Mouse (Mus musculus) heart, postnatal 10 days (tissue): Measurements from ENCODE around the gene Plac8. TPM values are rescaled to one million over a fixed set of nuclear protein-coding genes. Genes with fewer than 3 reads are reported as not detected.

Source experiments
- DNase-seq, 2 experiments: peaks; one replicate each; pipeline ENCODE4 v3.0.0; 2021
- intact Hi-C: fragments of 180-260 bp; cut with DNase I; formaldehyde crosslinking; loops from one replicate; pipeline ENCODE4 v1.15.1; 2025
- total RNA-seq, 2 experiments: library from RNA; stranded (reverse); gene quantifications; 2 replicates each; pipeline ENCODE4 v1.2.3; 2021

Gene Plac8
- total RNA-seq, 2 experiments from 2014 or later: 2.1 to 3.1 TPM

DNA sequence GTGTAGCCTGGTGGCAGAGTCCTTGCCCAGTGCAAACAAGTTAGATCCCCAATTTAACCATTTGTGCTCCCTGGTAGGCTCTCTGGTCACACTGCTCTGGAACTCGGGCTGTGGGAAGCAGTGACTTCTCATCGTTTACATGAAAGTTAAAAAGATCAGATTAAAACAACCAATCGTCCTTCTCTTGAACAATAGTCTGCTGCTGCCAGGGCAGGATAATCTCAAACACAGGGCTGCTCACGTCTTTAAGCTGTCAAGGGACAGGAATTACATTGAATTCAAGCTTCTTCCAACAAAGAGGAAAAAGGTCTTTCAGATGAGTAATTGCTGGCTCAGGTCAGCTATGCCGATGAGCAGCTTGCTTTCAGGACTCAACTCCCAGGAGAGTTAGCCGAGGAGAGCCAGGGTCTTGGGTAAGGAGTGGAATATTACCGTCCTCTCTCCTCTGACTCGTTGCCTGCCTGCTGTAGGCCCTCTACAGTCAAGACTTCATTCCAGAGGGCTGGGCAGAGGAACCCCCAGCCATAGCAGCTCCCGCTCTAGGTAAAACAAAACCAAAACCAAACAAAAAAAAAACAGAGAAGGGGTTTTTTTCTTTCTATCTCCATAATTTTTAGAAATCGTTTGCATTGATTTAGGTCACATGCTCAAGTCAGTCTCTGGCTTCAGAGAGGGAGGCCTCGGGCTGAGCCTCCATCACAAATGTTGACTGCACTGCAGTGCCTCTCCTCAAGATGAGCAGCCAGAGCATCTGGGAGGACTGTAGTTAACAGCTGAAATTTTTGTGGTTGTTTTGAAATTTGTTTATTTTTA is 9.8 kb upstream of the Plac8 start:
- no peak for DNase-seq
- intact Hi-C loops: no loop called here

DNA sequence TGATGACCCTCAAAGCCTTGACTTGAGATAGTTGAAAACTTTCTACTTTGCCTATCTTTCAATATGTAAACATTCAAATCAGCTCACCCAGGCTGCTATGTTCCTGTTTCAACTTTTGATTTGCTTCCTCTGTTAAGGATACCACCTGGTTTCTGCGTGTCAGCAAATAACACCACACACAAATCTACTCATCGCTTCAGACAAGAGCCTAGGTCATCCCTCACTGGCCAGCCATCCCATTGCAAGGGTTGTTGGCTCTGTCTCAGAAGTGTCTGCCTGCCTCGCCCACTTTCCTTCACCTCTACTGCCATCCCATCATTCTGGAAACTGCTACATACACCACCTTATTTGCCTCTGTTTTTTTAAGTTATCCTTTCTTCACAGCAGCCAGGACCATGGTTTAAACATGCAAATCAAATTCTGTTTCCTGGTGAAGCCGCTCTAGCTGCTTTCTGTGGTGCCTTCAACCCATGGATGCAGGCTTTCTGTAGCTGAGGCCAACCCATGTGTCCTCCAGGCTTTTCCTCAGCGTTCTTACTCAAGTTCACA is 6.9 kb upstream of the Plac8 start:
- no peak for DNase-seq
- intact Hi-C loops: no loop called here

DNA sequence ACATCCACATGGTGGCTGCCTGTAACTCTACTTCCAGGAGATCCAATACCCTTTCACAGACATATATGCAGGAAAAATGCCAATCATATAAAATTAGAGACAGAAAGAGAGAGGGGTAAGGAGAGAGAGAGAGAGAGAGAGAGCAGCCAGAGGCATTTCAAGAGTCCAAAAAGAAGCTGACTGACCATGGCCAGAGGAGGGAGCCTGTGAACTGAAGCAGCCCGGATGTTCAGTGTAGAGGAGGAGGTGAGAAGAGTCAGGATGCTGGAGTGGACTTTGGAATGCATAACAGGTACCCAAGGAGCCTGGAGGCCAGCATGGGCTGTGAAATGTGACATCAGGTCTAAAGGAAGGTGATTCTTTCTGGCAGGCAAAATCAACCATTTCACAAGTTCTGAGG is 2.7 kb upstream of the Plac8 start:
- DNase-seq: no peak
- intact Hi-C loops: no loop called here

DNA sequence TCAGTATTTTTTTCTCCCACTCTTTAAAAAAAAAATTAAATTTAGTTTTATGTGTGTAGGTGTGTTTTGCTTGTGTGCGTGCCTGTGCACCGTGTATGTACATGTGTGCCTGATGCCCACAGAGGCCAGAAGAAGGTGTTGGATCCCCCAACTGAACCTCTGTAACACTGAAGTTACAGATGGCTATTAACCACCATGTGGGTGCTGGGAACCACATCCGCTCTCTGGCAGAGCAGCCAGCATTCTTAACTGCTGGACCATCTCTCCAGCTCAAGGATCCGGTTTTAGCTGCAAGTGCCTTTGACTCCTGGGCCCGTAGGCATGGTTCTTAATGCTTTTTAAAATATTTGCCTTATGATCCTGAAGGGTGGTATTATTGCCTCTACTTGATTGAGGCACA is 1.2 kb upstream of the Plac8 start:
- intact Hi-C loops: no loop called here
- DNase-seq: no peak

DNA sequence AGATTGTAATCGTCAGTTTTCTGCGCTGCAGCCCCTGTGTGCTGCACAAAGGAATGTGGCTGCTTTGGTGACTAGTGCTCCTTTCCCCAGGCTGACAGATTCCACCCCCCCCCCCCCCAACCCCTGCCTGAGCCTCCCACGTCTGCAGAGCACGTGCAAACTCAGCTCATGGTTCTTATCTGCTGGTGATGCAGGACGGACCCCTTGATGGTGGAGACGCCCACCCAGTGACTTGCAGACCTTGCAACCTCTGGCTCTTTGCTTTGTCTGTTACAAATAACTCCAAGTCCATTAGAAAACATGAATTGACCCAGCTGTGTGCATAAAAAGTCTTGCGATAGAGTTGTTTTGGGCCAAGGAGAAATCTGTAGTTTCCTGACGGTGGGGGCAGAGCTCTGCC is 1.3 kb downstream of the Plac8 start:
- intact Hi-C loops: no loop called here
- no peak for DNase-seq

DNA sequence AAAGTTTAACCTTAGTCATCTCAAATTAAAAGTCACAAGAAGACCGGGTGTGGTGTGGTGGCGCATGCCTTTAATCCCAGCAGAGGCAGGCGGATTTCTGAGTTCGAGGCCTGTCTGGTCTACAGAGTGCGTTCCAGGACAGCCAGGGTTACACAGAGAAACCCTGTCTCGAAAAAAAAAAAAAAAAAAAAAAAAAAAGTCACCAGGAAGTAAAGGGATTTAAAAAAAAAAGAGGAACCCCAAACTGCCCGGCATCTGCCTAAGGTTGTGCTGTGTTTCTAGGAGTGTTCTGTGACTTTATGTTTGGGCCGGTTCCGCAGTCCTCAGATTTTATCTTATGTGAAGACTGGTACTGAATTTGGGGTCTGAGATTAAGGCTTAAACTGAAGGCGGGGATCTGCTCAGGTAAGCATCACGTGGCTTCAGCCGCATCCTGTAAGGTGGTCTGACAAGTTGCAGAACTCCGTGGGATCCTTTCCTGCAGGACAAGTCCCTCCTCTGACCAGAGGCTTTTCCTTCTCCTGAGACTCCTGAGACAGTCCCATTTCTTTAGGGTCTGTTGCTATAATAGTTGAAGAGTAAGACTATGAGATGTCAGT is 1.9 kb downstream of the Plac8 start:
- intact Hi-C loops: no loop called here
- DNase-seq: no peak

DNA sequence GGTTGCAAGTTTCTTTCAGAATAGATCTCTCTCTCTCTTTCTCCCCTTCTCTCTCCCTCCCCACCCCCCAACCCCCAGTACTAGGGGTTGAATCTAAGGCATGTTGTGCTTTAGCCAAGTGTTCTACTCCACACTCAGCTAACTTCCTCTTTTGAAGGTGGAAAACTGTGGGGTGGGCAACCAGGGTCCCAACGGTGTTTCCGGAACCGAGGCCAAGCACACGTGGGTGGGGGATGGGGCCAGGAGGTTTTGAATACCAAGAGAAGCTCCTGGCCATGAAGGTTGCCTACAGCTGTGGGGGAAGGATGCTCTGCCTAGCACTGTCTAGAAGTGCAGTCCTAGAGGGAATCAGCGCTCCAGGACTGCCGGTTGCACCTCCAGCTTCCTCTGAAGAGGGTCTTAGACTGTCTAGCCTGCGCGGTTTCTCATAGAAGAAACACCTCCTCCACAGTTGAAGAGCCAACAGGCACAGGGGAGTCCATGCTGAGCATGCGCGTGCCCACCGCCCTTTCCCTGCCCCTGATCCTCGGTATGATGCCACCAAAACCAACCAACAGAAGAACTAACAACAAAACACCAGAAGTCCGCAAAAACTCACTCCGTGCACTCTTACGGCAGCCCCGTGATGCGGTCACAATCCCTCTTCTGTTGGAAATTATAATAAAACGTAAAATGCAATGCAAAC is 2.7 kb downstream of the Plac8 start:
- no peak for DNase-seq
- intact Hi-C loops: no loop called here

DNA sequence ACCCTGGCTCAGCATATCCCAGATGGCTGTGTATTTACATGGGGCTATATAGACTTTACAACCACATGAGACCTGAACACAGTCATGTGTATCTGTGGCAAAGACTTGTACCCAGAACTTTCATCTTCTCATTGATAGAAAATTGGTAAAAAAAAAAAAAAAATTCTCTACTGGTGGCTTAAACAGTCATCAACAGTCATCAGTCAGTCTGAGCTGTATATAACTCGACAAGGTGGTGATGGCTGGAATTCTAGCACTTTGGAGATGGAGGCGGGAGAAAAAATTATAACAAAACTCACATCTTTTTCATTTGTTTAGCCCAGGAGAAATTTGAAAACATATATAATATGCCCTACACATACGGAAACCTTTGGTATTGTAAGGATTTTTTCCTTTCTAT is 3.2 kb downstream of the Plac8 start:
- DNase-seq: no peak
- intact Hi-C loops: no loop called here

DNA sequence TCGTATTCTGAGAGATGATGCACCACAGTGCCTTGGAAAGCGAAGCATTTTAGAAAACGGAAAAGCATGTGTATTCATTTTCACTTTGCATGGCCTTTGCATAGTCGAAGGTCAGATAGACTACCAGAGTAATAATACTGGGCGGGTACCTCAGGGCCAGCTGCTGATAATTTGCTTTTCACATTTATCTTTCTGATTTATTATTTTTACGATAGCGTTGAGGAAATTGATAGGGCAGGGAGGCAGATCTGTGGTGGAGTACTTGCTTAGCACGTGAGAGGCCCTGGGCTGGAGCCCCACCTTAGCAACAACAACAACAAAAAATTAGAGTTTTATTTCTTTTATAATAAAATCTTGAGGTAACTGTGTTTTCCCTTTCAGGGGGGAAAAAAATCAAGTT is 3.9 kb downstream of the Plac8 start:
- intact Hi-C loops: no loop called here
- DNase-seq: no peak

DNA sequence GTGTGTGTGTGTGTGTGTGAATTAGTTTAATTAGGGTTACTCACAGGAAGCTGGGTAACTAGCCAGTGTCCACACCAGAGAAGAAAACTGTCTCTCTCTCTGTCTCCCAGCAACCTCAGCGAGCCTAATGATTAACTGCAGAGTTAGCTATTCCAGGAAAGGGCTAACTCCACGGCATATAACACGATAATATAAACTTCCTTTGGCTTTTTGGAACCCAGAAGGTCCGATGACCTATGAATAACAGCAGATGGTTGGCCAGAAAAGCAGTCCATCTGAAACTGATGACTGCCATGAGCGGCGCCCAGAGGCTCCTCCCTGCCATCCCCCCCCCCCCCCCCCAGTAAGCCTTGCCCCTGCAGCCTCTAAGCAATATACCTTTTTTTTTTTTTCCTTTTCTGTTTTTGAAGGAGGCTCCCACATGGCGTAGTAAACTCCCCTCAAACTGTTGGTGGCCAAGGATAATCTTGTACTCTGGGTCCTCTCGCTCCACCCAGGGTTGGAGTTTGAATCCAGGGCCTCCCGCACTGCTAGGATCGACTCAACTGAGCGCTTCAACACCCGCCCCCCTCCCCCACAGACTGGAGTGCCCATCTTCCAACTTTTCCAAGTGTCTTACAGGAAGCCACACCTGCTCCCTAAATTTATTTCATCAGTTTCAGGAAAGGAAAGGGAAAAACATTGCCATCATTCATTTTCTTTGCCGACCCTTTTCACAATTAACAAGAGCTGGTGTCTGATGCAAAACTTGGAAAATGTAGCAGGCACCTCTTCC is 4.6 kb downstream of the Plac8 start:
- no peak for DNase-seq
- intact Hi-C loops: no loop called here

DNA sequence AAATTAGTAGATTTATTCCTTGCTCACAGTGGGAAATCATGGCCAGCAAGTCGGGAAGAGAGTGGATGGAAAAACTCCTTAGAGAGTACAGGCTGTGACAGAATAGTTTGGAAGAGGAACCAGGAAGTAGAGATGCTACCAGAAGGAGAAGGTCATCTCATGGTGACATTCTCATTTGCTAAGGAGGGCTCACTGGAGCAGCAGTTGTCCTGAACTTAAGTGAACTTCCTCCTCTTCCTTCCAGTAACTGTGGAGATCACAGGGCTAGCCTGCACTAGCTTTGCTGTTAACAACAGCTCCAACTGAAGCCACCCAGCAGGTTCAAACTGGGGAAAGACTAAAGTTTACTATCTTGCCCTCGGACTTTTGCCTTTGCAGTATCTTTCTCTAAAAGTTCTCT is 5.2 kb downstream of the Plac8 start:
- intact Hi-C loops: no loop called here
- no peak for DNase-seq

DNA sequence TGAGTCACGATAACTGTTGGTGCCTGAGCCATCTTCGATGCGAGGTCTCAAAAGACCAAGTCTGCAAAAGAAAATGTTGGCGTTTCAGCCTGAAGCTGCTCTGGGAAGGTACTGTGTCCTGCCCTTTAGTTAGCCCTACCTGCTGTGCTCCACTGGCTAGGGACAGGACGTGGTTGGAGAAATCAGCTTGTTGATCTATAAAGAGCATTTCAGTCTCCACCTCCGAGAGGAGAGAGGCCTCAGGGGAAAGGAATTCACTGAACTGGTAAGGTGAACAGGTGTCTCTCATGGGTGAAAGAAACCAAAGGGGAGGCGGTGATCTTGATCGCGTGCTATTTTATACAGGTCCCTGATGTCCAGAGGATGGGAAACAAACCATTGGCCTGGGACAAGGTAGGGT is 9.3 kb downstream of the Plac8 start:
- DNase-seq: no peak
- intact Hi-C loops: no loop called here

DNA sequence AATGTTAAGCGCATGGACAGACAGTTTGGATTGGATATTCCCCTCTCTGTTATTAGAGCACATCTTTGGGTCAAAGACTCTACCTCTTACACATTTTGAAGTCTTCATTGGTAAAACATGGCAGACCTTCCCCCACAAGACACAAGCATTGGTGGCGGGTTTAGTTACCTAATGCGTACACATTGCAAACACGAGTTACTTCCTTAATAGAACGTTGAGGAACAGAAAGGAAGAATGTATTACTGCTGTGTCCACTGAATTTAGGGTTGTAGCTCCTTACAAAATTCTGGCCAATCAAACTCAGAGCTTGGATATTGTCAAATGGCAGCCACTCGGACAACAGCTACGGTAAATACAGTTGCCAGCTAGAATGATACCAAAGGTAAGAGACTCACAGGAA is 12.7 kb downstream of the Plac8 start:
- intact Hi-C loops: no loop called here
- DNase-seq: no peak

DNA sequence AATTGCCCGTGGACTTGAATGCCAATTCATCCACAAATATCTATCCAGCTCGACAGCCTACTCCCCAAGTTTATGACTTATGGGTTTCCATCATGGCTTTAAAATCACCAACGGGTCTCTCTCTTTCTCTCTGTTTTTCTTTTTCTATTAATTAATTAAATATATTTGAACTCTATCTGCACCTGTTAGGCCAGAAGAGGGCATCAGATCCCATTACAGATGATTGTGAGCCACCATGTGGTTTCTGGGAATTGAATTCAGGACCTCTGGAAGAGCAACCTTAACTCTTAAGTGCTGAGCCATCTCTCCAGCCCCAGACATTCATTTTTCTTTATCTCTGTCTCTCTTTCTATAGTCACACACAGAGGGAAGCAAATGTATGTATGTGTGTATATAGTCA is 13.3 kb downstream of the Plac8 start:
- no peak for DNase-seq
- intact Hi-C loops: no loop called here

DNA sequence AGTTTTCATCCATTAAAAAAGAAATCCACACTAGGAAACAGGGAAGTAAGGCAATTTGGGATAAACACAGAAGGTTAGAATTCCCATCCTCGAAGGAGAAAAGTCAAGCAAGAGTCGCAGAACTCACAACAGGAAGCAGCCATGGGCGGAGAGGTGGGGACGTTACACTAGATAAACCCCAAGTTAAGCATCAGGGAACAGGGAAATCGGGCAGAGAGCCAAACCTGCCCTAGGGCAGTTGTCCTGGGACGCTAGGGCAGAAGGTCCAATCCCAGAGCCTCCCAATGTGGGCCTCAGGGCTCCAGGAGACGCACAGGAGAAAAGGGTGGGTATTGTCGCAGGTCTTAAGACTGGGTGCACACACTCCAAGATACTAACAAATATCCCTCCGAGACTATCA is 14.5 kb downstream of the Plac8 start:
- DNase-seq: no peak
- intact Hi-C loops: no loop called here

DNA sequence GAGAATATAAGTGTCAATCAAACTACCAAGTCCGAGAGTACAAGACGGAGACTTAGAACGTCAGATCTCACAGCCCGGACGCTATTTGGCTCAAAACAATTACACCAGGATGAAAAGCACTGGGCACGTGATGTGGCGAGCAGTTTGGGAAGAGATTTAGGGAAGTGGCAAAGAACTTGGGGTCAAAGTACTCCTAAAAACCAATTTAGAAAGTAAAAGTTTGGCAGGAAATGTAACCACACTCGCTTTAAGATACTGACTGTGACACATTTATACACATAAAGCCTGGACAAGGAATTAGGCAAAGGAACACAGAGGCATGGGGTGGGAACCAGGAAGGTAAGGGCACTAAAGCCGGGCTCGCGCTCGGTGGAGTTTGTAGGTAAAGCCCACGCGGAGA is 15.0 kb downstream of the Plac8 start:
- intact Hi-C loops: no loop called here
- no peak for DNase-seq

DNA sequence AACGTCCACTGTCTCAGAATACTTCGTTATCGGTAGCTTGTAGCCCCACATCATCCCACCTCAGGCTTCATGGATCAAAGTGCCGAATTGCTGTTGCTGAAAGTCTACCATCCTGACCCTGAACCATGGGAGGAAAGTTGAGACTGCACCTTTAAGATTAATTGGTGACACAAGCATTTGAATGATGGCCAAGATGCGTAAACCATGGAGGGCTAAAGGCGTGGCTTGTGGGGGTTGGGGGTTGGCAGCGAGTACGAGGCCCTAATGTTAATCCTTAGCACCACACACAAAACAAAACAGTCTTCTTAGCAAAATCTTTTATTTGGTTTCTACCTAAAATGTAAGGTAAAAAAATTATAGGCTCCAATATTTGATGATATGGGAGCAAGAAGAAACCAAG is 18.6 kb downstream of the Plac8 start:
- DNase-seq: no peak
- intact Hi-C loops: no loop called here

DNA sequence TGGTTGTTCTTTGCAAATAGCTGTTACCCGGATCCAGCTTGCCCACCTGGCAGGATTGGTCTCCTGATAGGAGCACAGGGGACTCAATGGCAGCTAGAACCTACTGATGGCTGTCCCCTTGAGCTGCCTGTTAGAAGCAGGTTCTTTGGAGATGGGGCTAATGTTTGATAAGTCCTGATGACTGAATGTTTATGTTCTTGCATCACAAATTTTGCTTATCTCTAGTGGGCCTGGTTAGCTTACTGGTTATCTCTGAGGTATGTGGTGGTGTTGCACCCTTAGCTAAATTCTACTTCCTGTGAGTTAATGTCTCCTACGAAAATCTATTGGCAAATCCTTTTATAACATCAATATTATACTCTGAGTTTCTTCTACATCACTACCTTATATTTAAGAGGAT is 20.1 kb downstream of the Plac8 start:
- DNase-seq: no peak
- intact Hi-C loops: no loop called here

DNA sequence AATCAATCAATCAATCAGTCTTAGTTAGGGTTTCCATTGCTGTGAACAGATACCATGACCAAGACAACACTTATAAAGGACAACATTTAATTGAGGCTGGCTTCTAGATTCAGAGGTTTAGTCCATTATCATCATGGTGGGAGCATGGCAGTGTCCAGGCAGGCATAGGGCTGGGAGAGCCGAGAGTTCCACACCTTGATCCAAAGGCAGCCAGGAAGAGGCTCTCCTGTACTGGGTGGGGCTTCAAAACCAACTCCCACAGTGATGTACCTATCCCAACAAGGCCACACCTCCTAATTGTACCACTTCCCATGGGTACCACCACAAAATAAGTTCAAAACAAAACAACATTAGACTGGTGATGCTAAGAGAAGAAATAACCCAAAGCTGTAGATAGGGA is 21.9 kb downstream of the Plac8 start:
- intact Hi-C loops: no loop called here

DNA sequence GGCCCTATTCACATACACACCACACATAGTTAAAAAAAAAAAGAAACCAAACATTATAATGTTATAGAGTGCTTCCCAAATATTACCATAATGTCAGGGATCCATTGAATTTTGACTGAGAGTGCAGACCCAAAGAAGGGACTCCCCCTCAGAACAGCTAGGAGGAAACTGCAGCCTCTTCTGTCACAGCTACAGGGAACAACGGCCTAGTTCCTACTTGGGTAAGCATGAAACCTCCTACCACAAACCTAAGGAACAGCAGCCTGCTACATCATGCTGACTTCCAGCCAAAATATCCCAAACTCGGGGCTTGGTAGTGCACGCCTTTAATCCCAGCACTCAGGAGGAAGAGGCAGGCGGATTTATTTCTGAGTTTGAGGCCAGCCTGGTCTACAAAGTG is 22.7 kb downstream of the Plac8 start:
- no peak for DNase-seq
- intact Hi-C loops: loop anchor here (10.0 kb wide), 2 partner anchors 235 to 365 kb away; no protein-coding TSS in a partner anchor

More for the DNA sequence above, 21.9 kb downstream of the Plac8 start:
- DNase-seq: no peak

DNA sequence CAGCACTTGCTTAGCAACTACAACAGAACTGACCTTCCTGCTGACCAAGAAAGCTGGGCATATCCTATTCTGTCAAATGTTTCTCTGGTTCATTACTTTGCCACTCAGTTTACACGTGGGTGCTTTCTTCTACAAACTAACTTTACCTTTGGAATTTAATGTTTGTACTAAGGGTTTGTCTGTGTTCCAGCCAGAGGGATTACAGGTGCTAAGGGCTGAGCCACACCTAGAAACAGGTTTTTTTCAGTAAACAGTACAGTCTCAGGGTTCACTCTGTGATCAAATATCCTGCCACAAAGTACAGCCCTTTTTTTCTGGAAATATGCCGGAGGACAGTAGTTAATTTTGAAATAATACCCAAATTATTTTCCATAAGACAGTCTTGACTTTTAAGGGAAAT is 23.8 kb downstream of the Plac8 start:
- intact Hi-C loops: loop anchor here (10.0 kb wide), 2 partner anchors 237 to 367 kb away; no protein-coding TSS in a partner anchor

More for the DNA sequence above, 23.8 kb downstream of the Plac8 start:
- DNase-seq: no peak
